ENCODE assay signal across 8 mouse cellular contexts in genomic region chr1:65178126-65178901, GRCm38 (mm10). TPM values are rescaled to one million over a fixed set of nuclear protein-coding genes. Genes with fewer than 3 reads are reported as not detected.
DNase-seq lines count a peak whose midpoint lies in the region; ATAC-seq and TF ChIP-seq lines count a peak whose summit lies in the region.

No protein-coding gene starts in this region.

- peak; percentile 24 for TF ChIP-seq POLR2A in ES-Bruce4 (IDR thresholded peaks at IDR 0.05; ENCODE audit: insufficient read depth, low read length)

- peak overlapping the region; percentile 71 for H3K4me2 ChIP-seq in forebrain, embryonic 13.5 days
- H3K4me2 ChIP-seq in neural tube, embryonic 15.5 days = peak overlapping the region; percentile 62

- 5% methylated on average over 27 of the region's 27 CpGs for WGBS in forebrain, embryonic 13.5 days
- WGBS in neural tube, embryonic 15.5 days = 6% methylated on average over 27 of the region's 27 CpGs

- 0 out of 2 replicates have a peak, but pooled peaks have one; percentile 19 for TF ChIP-seq EP300 in ES-Bruce4 (IDR thresholded peaks at IDR 0.05; ENCODE audit: insufficient read depth, low read depth, low read length)

- H3K9me3 ChIP-seq in ES-Bruce4 (replicated peaks; ENCODE audit: control insufficient read depth, insufficient read depth, low read length, poor library complexity, severe bottlenecking) = no peaks in the 10 kb centered on the region; the same call in 1 of the 2 replicates
- H3K9me3 ChIP-seq in forebrain, embryonic 13.5 days (replicated peaks) = no peaks in the 10 kb centered on the region
- H3K9me3 ChIP-seq in neural tube, embryonic 15.5 days (replicated peaks) = no peaks in the 10 kb centered on the region

- H3K9ac ChIP-seq in ES-Bruce4 (ENCODE audit: low read depth, poor library complexity, severe bottlenecking) = peak overlapping the region; percentile 63
- H3K9ac ChIP-seq in forebrain, embryonic 13.5 days = peak overlapping the region; percentile 84
- H3K9ac ChIP-seq in neural tube, embryonic 15.5 days (replicated peaks) = peak overlapping the region; percentile 87

- H3K4me3 ChIP-seq in ES-Bruce4 (ENCODE audit: low read depth, low read length) = peak overlapping the region; percentile 92
- H3K4me3 ChIP-seq in forebrain, embryonic 13.5 days = peak overlapping the region; percentile 67
- peak overlapping the region; percentile 85 for H3K4me3 ChIP-seq in neural tube, embryonic 15.5 days (replicated peaks)

- peak overlapping the region; percentile 78 for H3K27ac ChIP-seq in ES-Bruce4 (ENCODE audit: insufficient read depth, low read length)
- H3K27ac ChIP-seq in forebrain, embryonic 13.5 days = peak overlapping the region; percentile 97
- H3K27ac ChIP-seq in neural tube, embryonic 15.5 days (replicated peaks) = peak overlapping the region; percentile 99

- TF ChIP-seq CTCF in ES-Bruce4 (IDR thresholded peaks at IDR 0.05; ENCODE audit: low read depth, low read length) = peak; percentile 79

- no peaks in the 10 kb centered on the region for H3K36me3 ChIP-seq in ES-Bruce4 (ENCODE audit: control insufficient read depth, insufficient read depth, low read length, poor library complexity, severe bottlenecking)
- H3K36me3 ChIP-seq in forebrain, embryonic 13.5 days (ENCODE audit: poor library complexity, severe bottlenecking) = peaks cover 13% of the 10 kb centered on the region
- 0 out of 2 replicates have a peak, but pooled peaks cover 6% of the 10 kb centered on the region for H3K36me3 ChIP-seq in neural tube, embryonic 15.5 days

- no peaks in the 10 kb centered on the region for H3K4me1 ChIP-seq in ES-Bruce4 (ENCODE audit: control insufficient read depth, insufficient read depth, low read length)
- peaks cover 31% of the 10 kb centered on the region for H3K4me1 ChIP-seq in forebrain, embryonic 13.5 days
- H3K4me1 ChIP-seq in neural tube, embryonic 15.5 days = peaks cover 31% of the 10 kb centered on the region

- intact Hi-C loops in heart, postnatal 14 days (cut with DNase I) = loop anchor here (5.0 kb wide), 1 partner anchor 131 kb away; no protein-coding TSS in a partner anchor

- peak; percentile 96 for DNase-seq in heart, postnatal 14 days
- peak; percentile 95 for DNase-seq in layer of hippocampus, adult 11-12 months (ENCODE audit: low spot score)
- DNase-seq in lung, adult 18-20 months = peak; percentile 96 to 97
- peak; percentile 89 for DNase-seq in testis, postnatal 14 days (ENCODE audit: low spot score)

- ATAC-seq in cerebellum, adult (ENCODE audit: insufficient number of reproducible peaks, low FRiP score, low TSS enrichment) = peak; percentile 76
- ATAC-seq in forebrain, embryonic 13.5 days = peak; percentile 84
- ATAC-seq in neural tube, embryonic 15.5 days (ENCODE audit: low FRiP score) = peak; percentile 84

- H3K27me3 ChIP-seq in ES-Bruce4 (ENCODE audit: control insufficient read depth, insufficient read depth, low read length, poor library complexity, severe bottlenecking) = no peaks in the 10 kb centered on the region
- no peaks in the 10 kb centered on the region for H3K27me3 ChIP-seq in forebrain, embryonic 13.5 days
- no peaks in the 10 kb centered on the region for H3K27me3 ChIP-seq in neural tube, embryonic 15.5 days (replicated peaks)

RNA-seq across cellular contexts. Expression of gene Idh1, which starts 8.0 kb away (rescaled TPM):
- polyA plus RNA-seq in ES-Bruce4 (2011; ENCODE audit: insufficient read depth, insufficient read length, low read depth, missing spikeins) = 122 and 130 TPM in 2 replicates
- polyA plus RNA-seq in forebrain, embryonic 13.5 days (2015; fragmentation: Nextera tagmentation; extraction: Ambion mirVana) = 399 and 431 TPM in 2 replicates
- total RNA-seq in heart, postnatal 14 days (2021) = 10 to 100 TPM; 54.2 to 76.5 TPM
- 397 and 446 TPM in 2 replicates for polyA plus RNA-seq in neural tube, embryonic 15.5 days (2015; fragmentation: Nextera tagmentation; extraction: Ambion mirVana)

RNA-seq across cellular contexts. Expression of gene Pikfyve, which starts 8.2 kb away (rescaled TPM):
- 53.6 and 59.9 TPM in 2 replicates for polyA plus RNA-seq in ES-Bruce4 (2011; ENCODE audit: insufficient read depth, insufficient read length, low read depth, missing spikeins)
- polyA plus RNA-seq in forebrain, embryonic 13.5 days (2015; fragmentation: Nextera tagmentation; extraction: Ambion mirVana) = 13.5 and 15.7 TPM in 2 replicates
- 10 to 100 TPM; 12.7 to 13.5 TPM for total RNA-seq in heart, postnatal 14 days (2021)
- 9.5 and 9.6 TPM in 2 replicates for polyA plus RNA-seq in neural tube, embryonic 15.5 days (2015; fragmentation: Nextera tagmentation; extraction: Ambion mirVana)

RNA-seq across cellular contexts. Expression of gene D630023F18Rik, which starts 55.3 kb away (rescaled TPM):
- polyA plus RNA-seq in ES-Bruce4 (2011; ENCODE audit: insufficient read depth, insufficient read length, low read depth, missing spikeins) = 7.2 and 9.9 TPM in 2 replicates
- polyA plus RNA-seq in forebrain, embryonic 13.5 days (2015; fragmentation: Nextera tagmentation; extraction: Ambion mirVana) = 0.09 and 0.50 TPM in 2 replicates
- total RNA-seq in heart, postnatal 14 days (2021) = not detected
- polyA plus RNA-seq in neural tube, embryonic 15.5 days (2015; fragmentation: Nextera tagmentation; extraction: Ambion mirVana) = 2.3 and 2.4 TPM in 2 replicates

RNA-seq across cellular contexts. Expression of gene Gm28845, which starts 59.0 kb away (rescaled TPM):
- polyA plus RNA-seq in ES-Bruce4 (2011; ENCODE audit: insufficient read depth, insufficient read length, low read depth, missing spikeins) = not detected in 2 replicates
- not detected in 2 replicates for polyA plus RNA-seq in forebrain, embryonic 13.5 days (2015; fragmentation: Nextera tagmentation; extraction: Ambion mirVana)
- total RNA-seq in heart, postnatal 14 days (2021) = not detected
- 0.56 TPM in 1 of 2 replicates, not detected in the other for polyA plus RNA-seq in neural tube, embryonic 15.5 days (2015; fragmentation: Nextera tagmentation; extraction: Ambion mirVana)

Comparison
In these comparisons a context has a peak if more than half of its experiments do, and no peak if none do; other contexts are left out.
1. Peak in every context shown above with its lines: DNase-seq, ATAC-seq, H3K4me3 ChIP-seq and H3K27ac ChIP-seq.